Mouse (Mus musculus) right cerebral cortex, postnatal 25 days (tissue): ENCODE measurements around the gene Rdh16f1.
"Not testable (repeated sequence)": the region's sequence is repeated elsewhere in the genome, so short reads cannot be mapped to it uniquely, and the experiment has no call there.

Source experiments
- DNase-seq: peaks from one replicate; pipeline ENCODE4 v3.0.0; 2022

Gene Rdh16f1

DNA sequence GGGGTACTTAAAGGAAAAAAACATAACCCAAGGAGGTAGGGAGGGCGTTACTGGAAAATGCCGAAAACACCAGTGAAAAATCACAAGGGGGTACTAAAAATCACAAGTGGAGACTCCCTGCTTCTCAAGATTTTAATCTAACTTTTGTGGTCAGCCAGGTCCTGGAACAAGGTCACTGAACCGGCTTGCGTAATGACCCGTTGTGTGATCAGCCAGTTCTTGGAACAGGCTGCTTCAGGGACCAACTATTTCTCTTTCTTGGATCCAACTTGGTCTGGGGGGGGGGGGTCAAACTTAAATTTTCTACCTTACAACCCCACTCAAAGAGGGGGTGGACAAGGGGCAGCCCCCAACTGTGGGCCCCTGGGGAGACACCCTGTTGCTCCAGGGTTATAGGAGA, 78.2 kb downstream of the Rdh16f1 start:
- not testable (repeated sequence) for DNase-seq

GRCm38 (mm10) chr10:127838539-127838938, 79.0 kb downstream of the Rdh16f1 start:
- no peak for DNase-seq

DNA sequence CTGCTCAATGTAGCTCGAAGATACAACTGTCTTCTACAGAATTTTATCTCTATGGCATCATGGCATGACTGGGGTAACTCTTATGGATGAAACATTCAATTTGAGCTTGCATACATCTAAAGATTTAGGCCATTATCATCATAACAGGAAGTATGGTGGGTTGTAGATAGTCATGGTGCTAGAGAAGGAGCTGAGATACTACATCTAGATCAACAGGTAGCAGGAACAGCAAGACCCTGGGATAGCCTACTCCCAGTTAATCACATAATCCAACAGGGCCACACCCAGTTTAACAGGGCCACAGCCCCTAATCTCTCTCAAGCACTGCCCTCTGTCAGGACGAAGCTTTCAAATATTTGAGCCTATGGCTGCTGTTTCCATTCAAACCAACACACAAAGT, 81.2 kb downstream of the Rdh16f1 start:
- no peak for DNase-seq
